Mouse (Mus musculus) lung, adult 18-20 months (tissue): ENCODE data around the gene Clec2l.

ENCODE experiments used
- DNase-seq, 2 experiments: peaks; one replicate each; pipeline ENCODE4 v3.0.0; 2022; ENCODE audit warnings: mixed read lengths in 2 of 2

Gene Clec2l

GRCm38 (mm10) chr6:38671270-38671669 is 8.4 kb downstream of the Clec2l start:
- DNase-seq: no peak

- DNase-seq: no peak
Observed at GRCm38 (mm10) chr6:38672011-38672410, 9.1 kb downstream of the Clec2l start.

GRCm38 (mm10) chr6:38676217-38676616 is 13.3 kb downstream of the Clec2l start:
- no peak for DNase-seq

DNA sequence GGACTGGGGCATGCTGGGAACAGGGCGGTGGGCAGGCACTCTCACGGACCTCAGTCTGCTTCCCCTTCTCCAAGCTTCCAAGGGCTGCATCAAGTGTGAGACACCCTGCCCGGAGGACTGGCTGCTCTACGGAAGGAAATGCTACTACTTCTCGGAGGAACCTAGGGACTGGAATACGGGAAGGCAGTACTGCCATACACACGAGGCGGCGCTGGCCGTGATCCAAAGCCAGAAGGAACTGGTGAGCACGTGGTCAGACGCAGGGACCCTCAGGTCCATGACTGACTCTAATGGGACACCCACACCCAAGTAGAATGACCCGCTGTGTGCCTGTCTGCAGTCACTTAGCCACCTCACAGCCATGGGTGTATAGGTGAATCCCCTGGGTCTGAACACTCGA is 13.9 kb downstream of the Clec2l start:
- DNase-seq: no peak

GRCm38 (mm10) chr6:38677629-38678028 is 14.8 kb downstream of the Clec2l start:
- DNase-seq: no peak

DNA sequence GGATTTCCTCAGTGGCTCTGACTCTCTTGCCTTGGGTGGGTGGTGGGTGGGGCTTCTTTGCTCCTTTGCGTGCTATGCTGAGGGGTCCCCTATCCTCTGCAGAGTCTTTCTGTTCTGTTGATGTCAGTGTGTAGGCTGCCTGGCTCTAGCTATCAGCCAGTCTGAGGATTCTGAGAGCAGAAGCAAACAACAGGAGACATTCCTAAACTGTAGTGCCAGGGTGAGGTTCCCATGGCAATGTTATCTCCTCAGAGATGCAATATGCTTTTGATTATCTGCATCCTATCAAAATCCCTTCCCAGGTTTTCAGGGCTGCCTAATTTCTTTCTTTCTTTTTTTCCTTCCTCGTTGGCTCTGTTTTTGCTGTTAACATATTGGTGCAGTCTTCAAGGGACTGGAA is 19.7 kb downstream of the Clec2l start:
- DNase-seq: no peak

GRCm38 (mm10) chr6:38687216-38687615 is 24.3 kb downstream of the Clec2l start:
- DNase-seq: no peak

- no peak for DNase-seq
Observed at GRCm38 (mm10) chr6:38688841-38689240, 26.0 kb downstream of the Clec2l start.

GRCm38 (mm10) chr6:38690615-38691014 is 27.7 kb downstream of the Clec2l start:
- DNase-seq: no peak

GRCm38 (mm10) chr6:38691052-38691451 is 28.2 kb downstream of the Clec2l start:
- DNase-seq: no peak

DNA sequence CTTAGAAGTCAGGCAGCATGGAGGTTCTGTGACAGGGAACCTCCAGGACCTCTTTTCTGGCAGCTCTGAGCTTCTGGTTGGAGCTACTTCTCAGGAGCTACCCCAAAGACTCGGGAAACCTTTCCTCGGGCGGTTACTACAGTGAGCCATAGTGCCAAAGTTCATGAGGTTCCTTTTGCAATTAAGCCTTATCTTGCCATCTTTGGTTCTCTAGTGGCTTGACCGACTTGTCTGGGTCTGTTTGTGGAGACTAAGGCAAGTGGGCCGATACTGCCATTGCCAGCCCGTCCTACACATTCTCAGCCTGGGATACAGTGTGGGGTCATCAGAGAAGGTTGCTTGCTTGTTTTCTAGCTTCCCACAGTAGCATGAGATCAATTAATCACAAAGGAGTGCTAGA is 29.7 kb downstream of the Clec2l start:
- DNase-seq: no peak

- DNase-seq: peak; percentile 71 to 76
Observed at GRCm38 (mm10) chr6:38695380-38696054, 32.6 kb downstream of the Clec2l start.

DNA sequence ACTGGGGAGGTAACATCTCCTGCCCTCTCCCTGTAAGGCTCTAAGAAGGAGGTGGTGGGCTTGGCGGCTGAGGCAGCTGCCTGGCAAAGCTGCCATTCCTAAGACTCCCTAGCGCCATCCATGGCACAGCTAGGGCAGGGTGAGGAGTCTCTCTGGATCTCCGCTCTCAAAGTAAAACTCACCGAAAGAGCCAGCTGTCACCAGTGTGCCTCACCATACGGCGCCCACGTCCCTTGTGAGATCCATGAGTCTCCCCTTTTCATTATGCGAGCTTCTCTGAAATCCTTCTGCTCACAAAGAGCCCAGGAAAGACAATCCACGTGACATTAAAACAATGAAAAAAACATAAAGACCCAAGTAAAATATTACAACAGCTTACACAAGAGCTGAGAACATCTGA is 33.7 kb downstream of the Clec2l start:
- no peak for DNase-seq

- no peak for DNase-seq
Observed at GRCm38 (mm10) chr6:38698233-38698889, 35.5 kb downstream of the Clec2l start.

DNA sequence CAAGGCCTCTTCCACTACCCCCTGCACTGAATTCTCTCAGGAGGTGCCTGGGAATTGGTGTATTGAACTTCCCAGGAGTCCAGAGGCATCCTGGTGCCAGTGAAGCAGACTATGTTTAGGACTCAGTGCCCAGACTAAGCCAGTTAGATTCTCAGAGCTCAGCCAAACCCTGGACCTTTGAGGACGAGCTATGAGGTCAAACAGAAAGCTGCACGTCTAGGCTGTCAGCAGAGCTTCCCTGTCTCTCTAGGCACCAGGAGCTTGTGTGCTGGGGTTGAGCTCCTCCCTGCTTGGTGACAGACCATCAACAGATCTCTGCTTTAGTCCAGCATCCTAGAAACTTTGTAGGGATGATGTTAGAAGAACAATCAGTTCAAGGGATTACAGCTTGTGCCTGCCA is 38.6 kb downstream of the Clec2l start:
- DNase-seq: no peak

- peak in 1 of 2 experiments; percentile 37 for DNase-seq
Observed at GRCm38 (mm10) chr6:38702810-38703399, 40.0 kb downstream of the Clec2l start.

DNA sequence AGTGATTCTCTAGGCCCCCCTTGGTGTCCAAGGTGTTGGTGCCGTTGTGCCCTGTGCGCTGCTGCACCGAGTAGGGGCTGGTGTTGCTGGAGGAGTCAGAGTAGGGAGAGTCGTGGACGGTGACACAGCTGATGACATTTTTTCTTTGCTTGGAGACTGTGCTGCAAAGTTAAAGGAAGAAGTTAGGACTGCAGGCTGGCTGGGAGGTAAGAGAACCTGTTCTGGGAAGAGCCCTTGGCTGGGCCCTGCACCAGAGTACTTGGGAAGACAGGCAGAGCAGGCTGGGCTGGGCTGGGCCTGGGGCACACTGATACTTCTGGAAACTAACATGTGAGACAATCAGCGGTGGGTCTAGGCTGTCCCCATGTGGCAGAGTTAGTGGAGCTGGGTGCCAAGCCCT is 40.7 kb downstream of the Clec2l start:
- no peak for DNase-seq

GRCm38 (mm10) chr6:38704264-38704984 is 41.6 kb downstream of the Clec2l start:
- peak; percentile 33 to 46 for DNase-seq

DNA sequence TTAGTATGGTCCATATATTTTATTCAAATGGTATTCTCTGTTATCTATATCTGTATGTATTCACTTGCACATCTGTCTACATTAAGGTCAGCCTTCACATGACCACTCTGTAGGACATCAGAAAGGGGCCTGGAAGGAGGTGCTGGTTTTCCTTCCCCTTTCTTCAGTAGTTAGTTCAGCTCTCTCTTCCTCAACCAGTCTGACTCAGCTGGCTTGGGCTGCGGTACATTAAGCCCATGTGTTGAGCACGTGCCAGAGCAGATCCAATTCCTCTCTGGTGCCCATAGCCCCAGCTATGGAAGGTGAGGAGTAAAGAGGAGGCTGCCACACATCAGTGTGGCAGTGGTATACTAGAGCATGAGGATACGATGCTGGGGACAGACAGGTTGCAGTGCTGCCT is 47.6 kb downstream of the Clec2l start:
- DNase-seq: peak in 1 of 2 experiments; percentile 44

GRCm38 (mm10) chr6:38713957-38714898 is 51.4 kb downstream of the Clec2l start:
- no peak for DNase-seq

- DNase-seq: no peak
Observed at GRCm38 (mm10) chr6:38715881-38716280, 53.0 kb downstream of the Clec2l start.

DNA sequence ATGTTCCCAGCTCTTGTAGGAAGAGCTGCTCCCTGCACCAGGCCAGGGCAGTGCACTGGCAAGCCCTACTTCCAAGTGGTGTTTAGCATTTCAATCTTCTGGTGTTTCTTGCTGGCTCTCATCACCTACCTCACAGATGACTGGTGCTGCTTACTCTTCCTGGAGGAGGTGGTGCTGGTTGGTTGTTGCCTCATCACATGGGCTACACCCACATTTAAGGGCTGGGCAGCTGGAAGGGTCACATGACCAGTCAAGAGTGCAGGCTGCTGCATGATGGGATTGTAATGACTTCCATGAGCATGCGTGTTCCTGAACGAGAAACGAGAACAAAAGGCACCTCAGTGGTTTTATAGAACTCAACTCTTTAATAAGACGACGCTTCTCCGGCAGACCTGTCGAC is 55.8 kb downstream of the Clec2l start:
- DNase-seq: no peak
